Mouse (Mus musculus) bone marrow macrophage, adult 2 months (primary cell): ENCODE measurements around the gene Slc26a10.

Experiments used
- CTCF ChIP-seq: IDR thresholded peaks from 2 replicates; pipeline ENCODE4 v1.5.1; 2012; ENCODE audit warnings: low read depth, mild to moderate bottlenecking, low read length, moderate library complexity
- POLR2A ChIP-seq: IDR thresholded peaks from 2 replicates; pipeline ENCODE4 v1.6.1; 2012; ENCODE audit warnings: mild to moderate bottlenecking, low read depth, low read length, borderline replicate concordance

- no peak for TF ChIP-seq CTCF
- TF ChIP-seq POLR2A = no peak
Observed at GRCm38 (mm10) chr10:127166404-127166715, 14.1 kb downstream of the Slc26a10 start.
